Mouse (Mus musculus) limb, embryonic 14.5 days (tissue): Measurements from ENCODE around the gene Cntn5. TPM values are rescaled to one million over a fixed set of nuclear protein-coding genes. Genes with fewer than 3 reads are reported as not detected.
"Not testable (repeated sequence)": the region's sequence is repeated elsewhere in the genome, so short reads cannot be mapped to it uniquely, and the experiment has no call there.

ENCODE experiments used
- ATAC-seq: fragments of 200-750 bp; cut with Nextera tagmentation; 2 replicates; pipeline ENCODE4 v1.8.0; 2017; ENCODE audit warnings: low read depth, moderate number of reproducible peaks, moderate TSS enrichment; ENCODE audit not compliant: low FRiP score
- DNase-seq: peaks from one replicate; pipeline ENCODE4 v3.0.0-alpha.2; 2015; ENCODE audit warnings: low spot score
- H3K27ac ChIP-seq: fragments of 300-500 bp; sonication (generic); replicated peaks from 2 replicates; pipeline ENCODE4 v1.5.1; 2014; ENCODE audit warnings: low read depth, mild to moderate bottlenecking, low read length, moderate library complexity, mixed read lengths
- H3K27me3 ChIP-seq: fragments of 300-500 bp; sonication (generic); 2 replicates; pipeline ENCODE4 v1.6.1; 2014; ENCODE audit warnings: low read length, mixed read lengths; ENCODE audit not compliant: control insufficient read depth, insufficient read depth
- H3K36me3 ChIP-seq: fragments of 300-500 bp; sonication (generic); 2 replicates; pipeline ENCODE4 v1.6.1; 2014; ENCODE audit warnings: mild to moderate bottlenecking, low read length, moderate library complexity, mixed read lengths; ENCODE audit not compliant: control insufficient read depth, insufficient read depth
- H3K4me1 ChIP-seq: fragments of 300-500 bp; sonication (generic); 2 replicates; pipeline ENCODE4 v1.6.1; 2014; ENCODE audit warnings: antibody characterized with exemption, low read length, mixed read lengths; ENCODE audit not compliant: control insufficient read depth, insufficient read depth
- H3K4me2 ChIP-seq: fragments of 300-500 bp; sonication (generic); replicated peaks from 2 replicates; pipeline ENCODE4 v1.6.1; 2014; ENCODE audit warnings: low read depth, mild to moderate bottlenecking, low read length, moderate library complexity; ENCODE audit not compliant: severe bottlenecking
- H3K4me3 ChIP-seq: fragments of 300-500 bp; sonication (generic); replicated peaks from 2 replicates; pipeline ENCODE4 v1.5.1; 2014; ENCODE audit warnings: low read length
- H3K9ac ChIP-seq: fragments of 300-500 bp; sonication (generic); 2 replicates; pipeline ENCODE4 v1.6.1; 2014; ENCODE audit warnings: mild to moderate bottlenecking, low read depth, low read length, moderate library complexity; ENCODE audit not compliant: severe bottlenecking
- H3K9me3 ChIP-seq: fragments of 300-500 bp; sonication (generic); 2 replicates; pipeline ENCODE4 v1.6.1; 2016; ENCODE audit warnings: low read length; ENCODE audit not compliant: control insufficient read depth
- POLR2A ChIP-seq: fragments of 200-500 bp; IDR thresholded peaks from 2 replicates; pipeline ENCODE4 v1.8.0; 2012; ENCODE audit warnings: inconsistent platforms, mild to moderate bottlenecking, moderate library complexity, borderline replicate concordance; ENCODE audit not compliant: insufficient read depth, insufficient read length; ENCODE audit errors: extremely low read depth
- WGBS: fragments of 180-500 bp; shearing (Covaris S2); extraction: QIAGEN DNeasy Blood & Tissue Kit; methylation state at CpG from one replicate; pipeline ENCODE4 v1.1.7; 2014; 5-methylcytosine and 5-hydroxymethylcytosine counted together
- polyA plus RNA-seq, 2 experiments: library from polyadenylated mRNA; depleted of rRNA in 1 of 2; stranded (reverse) in 1 of 2; unstranded in 1 of 2; fragments of >200 nt; fragmentation: Nextera tagmentation in 1 of 2; extraction: Ambion mirVana in 1 of 2; gene quantifications; 2 replicates each; pipeline versions ENCODE4 v1.2.1 to v1.2.3; 2012 to 2014

Gene Cntn5
- polyA plus RNA-seq, 2 experiments = 0.41 to 0.87 TPM

DNA sequence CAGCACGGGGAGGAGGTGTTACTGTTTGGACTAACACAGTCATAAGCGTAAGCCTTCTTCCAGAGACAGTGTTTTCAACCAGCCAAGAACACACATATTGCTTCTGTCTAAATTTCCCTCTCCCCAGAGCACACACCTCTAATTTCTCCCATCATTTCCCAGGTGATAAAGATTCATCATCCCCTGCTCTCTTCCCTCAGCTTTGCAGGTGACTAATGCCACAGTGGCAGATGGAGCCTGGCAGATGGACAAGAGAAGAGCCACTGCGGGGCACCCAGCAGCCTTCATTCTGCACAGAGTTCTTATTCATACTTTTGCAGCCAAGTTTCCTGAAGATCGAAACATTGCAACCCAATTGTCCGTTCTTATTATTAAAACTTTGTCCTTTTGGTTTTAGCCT lies 286.5 kb downstream of the Cntn5 start:
- Histone ChIP-seq H3K9me3 (no peaks in the 10 kb centered on the region), H3K9ac (no peak overlapping the region), H3K36me3 (no peaks in the 10 kb centered on the region), H3K4me2 (no peak overlapping the region), H3K4me3 (no peak overlapping the region), H3K27ac (no peak overlapping the region), H3K27me3 (no peaks in the 10 kb centered on the region), H3K4me1 (no peaks in the 10 kb centered on the region)
- no peak for TF ChIP-seq POLR2A
- WGBS = 82% methylated on average over 5 of the region's 5 CpGs
- ATAC-seq = no peak
- no peak for DNase-seq

DNA sequence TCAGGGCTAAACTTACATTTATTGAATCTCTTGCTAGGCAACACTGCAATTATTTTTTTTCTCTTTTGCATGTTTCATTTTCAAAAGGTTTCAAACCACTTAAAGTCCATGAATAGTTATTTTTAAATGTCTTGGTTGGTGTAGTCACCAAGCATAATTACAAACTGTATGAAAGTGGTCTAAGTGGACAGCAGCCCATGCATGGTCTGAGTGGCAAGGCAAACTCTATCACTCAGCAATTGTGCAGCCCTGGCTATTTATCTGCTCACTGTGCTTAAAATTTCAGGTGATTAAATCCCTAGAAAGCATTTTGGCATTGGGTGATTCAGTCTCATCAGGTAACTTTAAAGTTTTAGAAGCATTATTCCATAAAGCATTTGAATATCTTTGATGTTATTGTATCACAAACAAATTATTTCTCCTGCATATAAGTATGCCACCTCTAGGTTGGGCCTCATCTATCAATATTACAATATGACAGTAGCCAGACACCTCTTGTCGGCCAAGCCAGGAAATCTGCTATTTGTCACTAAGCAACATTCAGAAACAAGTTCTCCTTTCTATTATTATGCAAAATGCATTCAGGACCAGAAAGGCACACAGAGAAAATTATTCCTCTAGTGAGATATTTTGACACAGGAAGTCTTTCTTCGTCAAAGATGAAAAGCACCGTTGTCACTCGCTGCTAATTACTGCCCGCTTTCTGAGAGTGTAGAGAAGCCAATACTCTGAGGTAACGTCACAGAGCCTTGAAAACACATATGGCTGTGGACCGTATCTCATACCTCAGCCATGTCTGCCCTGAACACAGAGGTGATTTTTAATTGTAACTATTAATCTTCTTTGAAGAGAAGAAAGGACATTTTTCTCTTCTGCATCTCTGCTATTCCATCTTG lies 329.0 kb downstream of the Cntn5 start:
- no peak overlapping the region for H3K27ac ChIP-seq

DNA sequence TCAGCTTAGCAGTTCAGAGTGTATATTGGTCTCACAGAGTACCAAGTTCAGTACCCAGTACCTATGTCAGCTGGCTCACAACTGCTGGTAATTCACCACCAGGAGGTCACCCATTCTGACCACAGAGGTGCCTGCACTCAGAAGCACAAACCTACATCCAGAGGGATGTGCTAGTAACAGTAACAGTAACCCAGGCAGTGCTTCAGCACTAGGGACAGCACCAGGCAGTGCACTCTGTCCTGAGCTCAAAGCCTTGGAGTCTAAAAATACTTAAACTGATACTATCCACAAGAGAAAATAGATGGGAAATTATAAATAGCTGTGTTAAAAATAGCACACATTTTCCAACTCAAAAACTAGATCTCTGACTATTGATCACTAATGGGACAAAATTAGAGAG lies 334.7 kb downstream of the Cntn5 start:
- H3K27ac ChIP-seq = no peak overlapping the region
- no peak overlapping the region for H3K4me3 ChIP-seq
- no peaks in the 10 kb centered on the region for H3K4me1 ChIP-seq
- no peak overlapping the region for H3K4me2 ChIP-seq
- no peaks in the 10 kb centered on the region for H3K27me3 ChIP-seq
- no peaks in the 10 kb centered on the region for H3K9me3 ChIP-seq
- ATAC-seq (no peak), DNase-seq (peak; percentile 47)
- H3K9ac ChIP-seq = no peak overlapping the region
- TF ChIP-seq POLR2A = no peak
- H3K36me3 ChIP-seq = no peaks in the 10 kb centered on the region

More for the DNA sequence above, 329.0 kb downstream of the Cntn5 start:
- H3K36me3 ChIP-seq = no peaks in the 10 kb centered on the region
- WGBS = 80% methylated on average over 7 of the region's 7 CpGs
- TF ChIP-seq POLR2A = no peak
- H3K27me3 ChIP-seq = no peaks in the 10 kb centered on the region
- H3K4me1 ChIP-seq = no peaks in the 10 kb centered on the region
- no peak overlapping the region for H3K4me3 ChIP-seq
- H3K9me3 ChIP-seq = no peaks in the 10 kb centered on the region
- ATAC-seq (no peak), DNase-seq (no peak)
- no peak overlapping the region for H3K4me2 ChIP-seq
- no peak overlapping the region for H3K9ac ChIP-seq

DNA sequence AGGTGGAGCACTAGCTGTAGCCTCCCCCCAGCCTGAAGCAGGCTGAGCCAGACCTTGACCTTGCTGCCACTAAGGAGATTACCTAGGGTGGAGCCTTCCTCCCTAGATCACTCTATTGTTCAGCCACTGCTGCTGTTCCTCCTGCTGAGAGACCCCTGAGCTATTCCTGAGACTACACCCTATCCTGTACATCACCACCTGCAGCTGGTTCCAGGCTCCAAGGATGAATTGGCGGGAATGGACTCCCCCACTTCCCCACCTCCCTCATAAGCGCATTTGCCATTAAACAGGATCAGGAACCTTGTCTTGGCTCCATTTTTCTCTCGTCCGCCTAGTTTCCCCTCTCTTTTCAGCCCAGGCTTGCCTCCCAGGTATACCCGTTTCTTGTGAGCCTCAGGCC lies 363.7 kb downstream of the Cntn5 start:
- H3K4me2 ChIP-seq, H3K9me3 ChIP-seq, H3K36me3 ChIP-seq, H3K4me1 ChIP-seq, ATAC-seq, H3K27me3 ChIP-seq, DNase-seq, H3K27ac ChIP-seq, H3K4me3 ChIP-seq, H3K9ac ChIP-seq: not testable (repeated sequence)
- 54% methylated on average over 5 of the region's 5 CpGs for WGBS

DNA sequence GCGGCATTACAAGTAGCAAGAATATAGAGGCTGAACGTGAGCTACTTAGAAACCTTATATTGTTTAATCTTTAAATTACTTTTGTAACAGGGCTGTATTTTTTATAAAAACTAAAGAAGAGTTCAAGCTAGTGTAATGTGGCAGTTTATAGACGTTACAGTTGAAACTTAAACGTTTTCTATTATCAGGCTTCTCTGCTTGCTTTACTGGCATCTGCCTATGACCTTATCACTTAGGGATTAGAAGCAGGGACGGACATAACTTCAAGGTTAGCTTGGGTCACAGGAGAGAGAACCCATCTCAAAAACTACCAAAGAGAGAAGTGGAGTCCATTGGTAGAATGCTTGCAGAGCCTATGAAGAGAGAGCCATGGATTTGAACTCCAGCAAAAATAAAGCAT lies 372.3 kb downstream of the Cntn5 start:
- H3K27ac ChIP-seq = no peak overlapping the region

More for the DNA sequence above, 372.3 kb downstream of the Cntn5 start:
- H3K4me2 ChIP-seq = no peak overlapping the region
- no peaks in the 10 kb centered on the region for H3K36me3 ChIP-seq
- H3K4me3 ChIP-seq = no peak overlapping the region
- no peak for TF ChIP-seq POLR2A
- 79% methylated on average over 5 of the region's 5 CpGs for WGBS
- DNase-seq (no peak), ATAC-seq (no peak)
- no peaks in the 10 kb centered on the region for H3K27me3 ChIP-seq
- no peaks in the 10 kb centered on the region for H3K4me1 ChIP-seq
- no peaks in the 10 kb centered on the region for H3K9me3 ChIP-seq
- no peak overlapping the region for H3K9ac ChIP-seq
